Mouse (Mus musculus): Measurements from ENCODE around the gene Col12a1. TPM values are rescaled to one million over a fixed set of nuclear protein-coding genes. Genes with fewer than 3 reads are reported as not detected.

Col12a1 gene
- polyA plus RNA-seq, 1 experiment = 22.0 TPM

DNA sequence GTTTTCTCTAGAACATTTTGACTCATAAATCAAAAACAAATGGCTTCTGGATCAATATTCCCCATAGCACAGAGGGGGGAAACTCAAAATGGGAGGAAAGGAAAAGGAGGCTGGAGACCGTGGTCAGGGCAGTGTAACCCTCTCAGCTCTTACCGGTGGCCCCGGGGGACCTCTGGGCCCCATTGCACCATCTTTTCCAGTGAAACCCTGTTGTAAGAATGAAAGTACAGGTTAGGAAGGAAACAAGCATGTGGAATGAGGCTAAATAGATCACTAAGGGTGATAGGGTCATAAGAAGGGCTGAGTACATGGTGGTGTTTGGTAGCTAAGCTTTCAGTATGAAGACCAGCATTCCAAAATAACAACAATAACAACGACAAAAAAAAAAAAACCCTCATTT is 109.0 kb downstream of the Col12a1 start:
- TF ChIP-seq CTCF (IDR thresholded peaks at IDR 0.05; ENCODE audit: insufficient read depth, low read length) (no peak), POLR2A (IDR thresholded peaks at IDR 0.05; ENCODE audit: borderline replicate concordance, extremely low read depth, low read depth, low read length) (no peak)
- no peak for DNase-seq
- H3K4me3 ChIP-seq (replicated peaks; ENCODE audit: extremely low read depth, low read depth, low read length) = no peak overlapping the region
- WGBS = 81% methylated on average over 4 of the region's 4 CpGs
- no peaks in the 10 kb centered on the region; the same call in none of the 2 replicates for H3K4me1 ChIP-seq (ENCODE audit: control insufficient read depth, insufficient read depth, low read length)

DNA sequence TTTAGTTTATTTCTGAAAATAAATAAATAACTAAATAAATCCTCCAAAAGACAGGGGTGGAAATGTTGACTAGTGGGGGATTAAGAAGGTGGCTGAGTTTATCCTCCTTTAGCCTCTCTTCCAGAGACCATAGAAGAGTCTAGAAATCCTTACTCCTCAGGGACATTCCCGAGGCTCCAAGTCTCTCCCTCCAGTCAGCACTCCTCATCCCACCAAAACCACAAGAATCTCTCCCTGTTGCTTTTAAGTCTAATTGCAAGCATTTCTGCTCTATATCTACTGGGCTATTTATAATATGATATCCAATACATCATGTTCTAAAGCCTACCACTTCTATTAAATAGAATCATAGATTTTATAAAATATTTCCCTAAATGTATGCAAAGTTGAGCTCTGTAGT is 109.8 kb downstream of the Col12a1 start:
- 71% methylated on average over 1 of the region's 1 CpGs for WGBS
- no peak for DNase-seq
- TF ChIP-seq CTCF (IDR thresholded peaks at IDR 0.05; ENCODE audit: insufficient read depth, low read length) (no peak), POLR2A (IDR thresholded peaks at IDR 0.05; ENCODE audit: borderline replicate concordance, extremely low read depth, low read depth, low read length) (no peak)
- H3K4me3 ChIP-seq (replicated peaks; ENCODE audit: extremely low read depth, low read depth, low read length) = no peak overlapping the region
- no peaks in the 10 kb centered on the region; the same call in none of the 2 replicates for H3K4me1 ChIP-seq (ENCODE audit: control insufficient read depth, insufficient read depth, low read length)

DNA sequence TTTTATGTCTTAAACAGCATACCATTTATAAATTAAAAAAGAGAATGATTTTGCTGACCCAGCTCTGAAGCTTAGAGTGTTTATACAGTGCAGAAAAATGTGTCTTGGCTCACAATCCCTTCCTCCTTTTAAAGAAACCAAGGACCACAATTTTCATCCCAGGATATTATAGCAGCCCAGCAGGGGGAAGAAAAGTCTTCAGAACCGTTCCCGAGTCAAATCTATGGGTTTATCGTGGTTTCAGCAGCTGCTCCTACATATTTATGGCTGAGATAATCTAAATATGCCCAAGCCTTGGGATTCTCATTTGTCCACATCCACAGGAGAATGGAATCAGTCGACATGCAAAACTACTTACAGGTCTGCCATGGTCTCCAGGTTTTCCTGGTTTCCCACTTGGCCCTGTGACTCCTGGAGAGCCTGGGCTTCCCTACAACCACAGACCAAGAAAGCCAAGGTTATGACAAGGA is 110.5 kb downstream of the Col12a1 start:
- DNase-seq = no peak
- TF ChIP-seq CTCF (IDR thresholded peaks at IDR 0.05; ENCODE audit: insufficient read depth, low read length) (no peak), POLR2A (IDR thresholded peaks at IDR 0.05; ENCODE audit: borderline replicate concordance, extremely low read depth, low read depth, low read length) (no peak)
- H3K4me3 ChIP-seq (replicated peaks; ENCODE audit: extremely low read depth, low read depth, low read length) = no peak overlapping the region
- 49% methylated on average over 4 of the region's 4 CpGs for WGBS
- no peaks in the 10 kb centered on the region; the same call in none of the 2 replicates for H3K4me1 ChIP-seq (ENCODE audit: control insufficient read depth, insufficient read depth, low read length)

DNA sequence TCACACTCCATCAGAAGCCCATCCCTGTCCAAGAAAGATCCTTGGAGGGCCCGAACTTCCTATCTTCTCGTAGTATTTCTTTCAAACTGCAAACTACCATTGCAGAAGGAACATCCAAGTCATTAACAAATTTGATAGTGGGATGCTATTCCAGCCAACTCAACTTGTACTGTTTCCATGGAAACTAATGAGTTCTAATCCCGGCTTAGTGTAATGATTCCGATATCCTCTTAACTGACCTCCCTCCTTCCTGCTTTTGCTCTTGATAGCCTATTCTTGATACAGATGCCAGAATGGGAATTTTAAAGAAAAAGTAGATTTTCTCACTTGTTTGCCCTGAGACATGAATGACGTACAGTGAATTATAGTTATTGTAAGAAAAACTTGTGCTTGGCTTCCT is 112.5 kb downstream of the Col12a1 start:
- Histone ChIP-seq H3K4me1 (ENCODE audit: control insufficient read depth, insufficient read depth, low read length) (no peaks in the 10 kb centered on the region; the same call in none of the 2 replicates), H3K4me3 (replicated peaks; ENCODE audit: extremely low read depth, low read depth, low read length) (no peak overlapping the region)
- 70% methylated on average over 5 of the region's 5 CpGs for WGBS
- no peak for DNase-seq
- TF ChIP-seq POLR2A (IDR thresholded peaks at IDR 0.05; ENCODE audit: borderline replicate concordance, extremely low read depth, low read depth, low read length) (no peak), CTCF (IDR thresholded peaks at IDR 0.05; ENCODE audit: insufficient read depth, low read length) (no peak)

DNA sequence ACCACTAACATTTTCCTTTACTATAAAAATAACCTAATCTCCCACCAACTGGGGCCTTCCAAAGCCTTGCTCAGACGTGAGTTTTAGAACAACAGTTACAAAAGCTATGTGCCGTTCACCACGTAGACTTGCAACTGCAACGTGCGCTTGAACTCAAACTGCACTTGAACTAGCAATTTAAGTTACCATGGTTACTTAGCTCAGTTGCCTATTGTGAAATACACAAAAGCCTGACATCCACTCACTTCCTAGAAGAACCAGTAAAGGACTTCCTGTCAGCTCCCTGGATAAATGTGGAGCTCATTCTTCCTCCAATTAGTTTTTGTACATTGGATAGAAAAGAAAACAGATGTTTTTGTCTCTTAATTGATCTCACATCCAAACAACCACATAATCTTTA is 112.9 kb downstream of the Col12a1 start:
- 38% methylated on average over 5 of the region's 5 CpGs for WGBS
- TF ChIP-seq POLR2A (IDR thresholded peaks at IDR 0.05; ENCODE audit: borderline replicate concordance, extremely low read depth, low read depth, low read length) (no peak), CTCF (IDR thresholded peaks at IDR 0.05; ENCODE audit: insufficient read depth, low read length) (no peak)
- H3K4me1 ChIP-seq (ENCODE audit: control insufficient read depth, insufficient read depth, low read length) = no peaks in the 10 kb centered on the region; the same call in none of the 2 replicates
- DNase-seq = no peak
- no peak overlapping the region for H3K4me3 ChIP-seq (replicated peaks; ENCODE audit: extremely low read depth, low read depth, low read length)

DNA sequence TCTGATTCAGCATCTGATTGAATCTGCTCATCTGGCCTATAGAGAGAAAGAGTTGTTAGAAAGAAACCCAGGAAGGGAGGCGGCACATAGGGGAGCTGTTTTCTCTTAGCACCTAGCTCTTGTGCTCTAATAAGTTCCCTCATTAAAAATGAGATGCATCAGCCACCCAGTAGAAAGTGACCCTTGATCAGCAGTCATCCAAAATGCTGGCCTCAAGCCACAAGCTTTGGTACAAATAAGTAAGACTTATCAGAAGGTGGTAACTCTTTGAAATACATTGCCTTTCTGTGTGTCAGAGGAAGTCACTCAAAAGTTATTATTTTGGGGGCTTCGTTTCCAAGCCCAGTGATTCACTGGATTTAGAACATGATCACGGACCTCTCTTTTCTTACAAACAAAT is 114.1 kb downstream of the Col12a1 start:
- Histone ChIP-seq H3K4me1 (ENCODE audit: control insufficient read depth, insufficient read depth, low read length) (no peaks in the 10 kb centered on the region; the same call in none of the 2 replicates), H3K4me3 (replicated peaks; ENCODE audit: extremely low read depth, low read depth, low read length) (no peak overlapping the region)
- no peak for TF ChIP-seq POLR2A (IDR thresholded peaks at IDR 0.05; ENCODE audit: borderline replicate concordance, extremely low read depth, low read depth, low read length)
- no peak for TF ChIP-seq CTCF (IDR thresholded peaks at IDR 0.05; ENCODE audit: insufficient read depth, low read length)
- WGBS = 90% methylated on average over 3 of the region's 3 CpGs
- DNase-seq = no peak

DNA sequence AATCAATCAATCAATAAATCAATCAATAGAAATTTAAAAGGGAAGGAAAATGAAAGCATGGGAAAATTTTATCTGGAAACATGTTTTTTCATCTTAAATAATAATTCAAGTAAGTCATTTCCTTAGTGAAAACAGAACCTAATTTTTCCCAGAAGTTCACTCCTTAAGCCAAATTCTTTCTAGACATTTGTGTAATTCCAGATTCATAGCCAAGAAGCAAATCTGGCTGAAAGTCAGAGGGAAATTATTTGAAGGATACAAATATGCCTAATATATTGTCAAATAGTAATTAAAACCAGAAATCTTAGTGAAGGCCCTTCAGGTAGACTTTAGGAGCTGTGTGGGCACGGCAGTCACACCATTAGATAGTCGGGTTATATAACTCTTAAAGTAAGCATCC is 115.2 kb downstream of the Col12a1 start:
- Histone ChIP-seq H3K4me1 (ENCODE audit: control insufficient read depth, insufficient read depth, low read length) (no peaks in the 10 kb centered on the region; the same call in none of the 2 replicates), H3K4me3 (replicated peaks; ENCODE audit: extremely low read depth, low read depth, low read length) (no peak overlapping the region)
- TF ChIP-seq CTCF (IDR thresholded peaks at IDR 0.05; ENCODE audit: insufficient read depth, low read length) (no peak), POLR2A (IDR thresholded peaks at IDR 0.05; ENCODE audit: borderline replicate concordance, extremely low read depth, low read depth, low read length) (no peak)
- no peak for DNase-seq
- WGBS = 72% methylated on average over 2 of the region's 2 CpGs

DNA sequence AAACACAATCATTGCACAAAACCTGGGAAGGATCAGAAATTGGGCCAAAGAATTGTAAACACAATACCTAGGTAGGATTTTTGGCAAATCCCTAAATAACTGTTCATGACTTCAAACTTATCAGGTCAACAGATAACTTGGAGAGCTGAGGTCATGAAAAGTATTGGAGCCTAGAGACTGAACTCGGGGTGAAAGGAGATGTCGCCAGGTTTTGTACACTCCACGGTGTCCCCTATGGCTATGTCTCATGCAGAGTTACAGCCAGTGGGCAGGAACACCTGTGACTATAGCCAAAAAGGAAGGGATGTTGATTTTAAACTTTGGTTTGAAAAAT is 118.4 kb downstream of the Col12a1 start:
- Histone ChIP-seq H3K4me3 (replicated peaks; ENCODE audit: extremely low read depth, low read depth, low read length) (no peak overlapping the region), H3K4me1 (ENCODE audit: control insufficient read depth, insufficient read depth, low read length) (no peaks in the 10 kb centered on the region)
- DNase-seq = no peak
- TF ChIP-seq CTCF (IDR thresholded peaks at IDR 0.05; ENCODE audit: insufficient read depth, low read length) (no peak), POLR2A (IDR thresholded peaks at IDR 0.05; ENCODE audit: borderline replicate concordance, extremely low read depth, low read depth, low read length) (no peak)
- 79% methylated on average over 3 of the region's 3 CpGs for WGBS

DNA sequence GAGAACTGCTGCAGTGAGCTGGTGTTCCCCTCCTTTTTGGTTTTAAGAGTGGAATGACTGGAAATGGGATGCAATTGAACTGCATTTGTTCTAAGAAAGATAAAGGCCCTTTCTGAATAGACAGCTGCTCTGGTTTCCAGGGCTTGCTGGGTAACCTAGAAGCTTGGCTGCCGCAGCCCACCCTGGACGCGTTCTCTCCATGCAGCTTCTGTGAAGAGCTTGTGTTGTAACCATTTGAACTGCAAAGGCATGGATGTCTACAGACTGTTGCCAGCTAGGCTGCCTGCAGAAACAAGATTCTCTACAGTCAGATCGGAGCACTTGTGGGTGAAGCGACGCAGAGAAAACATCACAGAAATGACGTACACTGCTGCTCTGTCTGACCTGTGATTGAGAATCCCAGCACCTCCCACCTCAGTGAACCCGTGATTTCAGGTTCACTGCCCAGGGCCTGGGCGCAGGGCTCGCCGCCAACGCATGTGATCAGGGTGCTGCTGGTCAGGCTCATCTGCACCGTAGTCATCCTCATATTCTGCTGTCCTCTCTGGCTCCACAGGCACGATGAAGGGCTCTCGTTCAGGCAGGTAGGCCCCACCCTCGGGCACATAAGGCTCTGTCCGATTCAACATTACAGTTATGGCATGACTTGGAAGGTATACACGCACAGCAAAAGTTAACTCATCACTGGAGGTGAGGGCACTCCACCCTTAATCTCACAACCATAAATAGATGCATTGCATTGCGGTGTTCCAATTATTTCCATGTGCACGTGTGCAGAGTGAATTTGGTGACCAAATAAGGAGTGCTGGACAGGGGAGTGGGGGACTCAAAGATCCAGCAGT is 119.0 kb downstream of the Col12a1 start:
- TF ChIP-seq POLR2A (IDR thresholded peaks at IDR 0.05; ENCODE audit: borderline replicate concordance, extremely low read depth, low read depth, low read length) = no peak
- TF ChIP-seq CTCF (IDR thresholded peaks at IDR 0.05; ENCODE audit: insufficient read depth, low read length) = no peak
- no peak for DNase-seq
- 83% methylated on average over 20 of the region's 20 CpGs for WGBS
- Histone ChIP-seq H3K4me3 (replicated peaks; ENCODE audit: extremely low read depth, low read depth, low read length) (no peak overlapping the region), H3K4me1 (ENCODE audit: control insufficient read depth, insufficient read depth, low read length) (no peaks in the 10 kb centered on the region)

DNA sequence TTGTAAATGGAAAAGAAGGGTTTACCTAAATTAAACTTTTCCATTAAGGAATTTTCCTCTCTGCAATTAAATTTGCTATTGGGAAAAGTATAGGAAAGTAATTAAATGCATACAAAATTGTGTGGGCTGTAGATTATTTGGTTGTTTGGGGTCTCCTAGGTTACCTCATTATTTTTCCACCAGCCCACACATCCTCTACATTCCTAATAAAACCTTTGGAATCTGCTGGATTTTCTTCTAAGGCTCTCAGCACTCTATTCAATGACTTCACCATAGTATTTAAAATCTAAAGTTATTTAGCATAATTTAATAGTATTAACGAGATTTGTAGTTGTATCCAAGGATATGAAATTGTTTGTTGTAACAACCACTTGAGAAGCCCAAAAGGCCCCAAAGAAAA is 120.1 kb downstream of the Col12a1 start:
- no peak overlapping the region for H3K4me3 ChIP-seq (replicated peaks; ENCODE audit: extremely low read depth, low read depth, low read length)
- WGBS = 56% methylated on average over 1 of the region's 1 CpGs
- H3K4me1 ChIP-seq (ENCODE audit: control insufficient read depth, insufficient read depth, low read length) = no peaks in the 10 kb centered on the region
- DNase-seq = no peak
- TF ChIP-seq POLR2A (IDR thresholded peaks at IDR 0.05; ENCODE audit: borderline replicate concordance, extremely low read depth, low read depth, low read length) (no peak), CTCF (IDR thresholded peaks at IDR 0.05; ENCODE audit: insufficient read depth, low read length) (no peak)
